Mouse (Mus musculus) hindbrain, embryonic 11.5 days (tissue): ENCODE measurements around the gene Endog. TPM values are rescaled to one million over a fixed set of nuclear protein-coding genes. Genes with fewer than 3 reads are reported as not detected.
A peak's percentile ranks its signal among the peaks of the same experiment; 100 is the strongest.
"Not testable (repeated sequence)": the region's sequence is repeated elsewhere in the genome, so short reads cannot be mapped to it uniquely, and the experiment has no call there.

ENCODE experiments used
- ATAC-seq: fragments of 200-750 bp; cut with Nextera tagmentation; 2 replicates; pipeline ENCODE4 v1.8.0; 2017; ENCODE audit warnings: mild to moderate bottlenecking, moderate TSS enrichment, moderate library complexity; ENCODE audit not compliant: low FRiP score
- DNase-seq: peaks from one replicate; pipeline ENCODE4 v3.0.0-alpha.2; 2015; ENCODE audit warnings: low spot score
- H3K27ac ChIP-seq: fragments of 300-500 bp; sonication (generic); 2 replicates; pipeline ENCODE4 v1.5.1; 2014; ENCODE audit warnings: mild to moderate bottlenecking, low read depth, low read length
- H3K27me3 ChIP-seq: fragments of 300-500 bp; sonication (generic); 2 replicates; pipeline ENCODE4 v1.6.1; 2014; ENCODE audit warnings: mild to moderate bottlenecking, low read length, moderate library complexity, mixed read lengths; ENCODE audit not compliant: control insufficient read depth, insufficient read depth
- H3K36me3 ChIP-seq: fragments of 300-500 bp; sonication (generic); 2 replicates; pipeline ENCODE4 v1.6.1; 2014; ENCODE audit warnings: mild to moderate bottlenecking, low read length, moderate library complexity, mixed read lengths; ENCODE audit not compliant: control insufficient read depth, insufficient read depth
- H3K4me1 ChIP-seq: fragments of 300-500 bp; sonication (generic); replicated peaks from 2 replicates; pipeline ENCODE4 v1.6.1; 2014; ENCODE audit warnings: low read length, mixed read lengths; ENCODE audit not compliant: control insufficient read depth, insufficient read depth
- H3K4me2 ChIP-seq: fragments of 300-500 bp; sonication (generic); replicated peaks from 2 replicates; pipeline ENCODE4 v1.6.1; 2014; ENCODE audit warnings: mild to moderate bottlenecking, low read depth, low read length
- H3K4me3 ChIP-seq: fragments of 300-500 bp; sonication (generic); 2 replicates; pipeline ENCODE4 v1.5.1; 2014; ENCODE audit warnings: low read depth, low read length
- H3K9ac ChIP-seq: fragments of 300-500 bp; sonication (generic); 2 replicates; pipeline ENCODE4 v1.6.1; 2014; ENCODE audit warnings: low read depth, low read length
- H3K9me3 ChIP-seq: fragments of 300-500 bp; sonication (generic); 2 replicates; pipeline ENCODE4 v1.6.1; 2016; ENCODE audit warnings: low read length; ENCODE audit not compliant: control insufficient read depth
- WGBS: fragments of 180-500 bp; shearing (Covaris S2); extraction: QIAGEN DNeasy Blood & Tissue Kit; methylation state at CpG from one replicate; pipeline ENCODE4 v1.1.7; 2014; 5-methylcytosine and 5-hydroxymethylcytosine counted together
- polyA plus RNA-seq: library from polyadenylated mRNA; unstranded; fragments of >200 nt; fragmentation: Nextera tagmentation; extraction: Ambion mirVana; gene quantifications from 2 replicates; pipeline ENCODE4 v1.2.1, GENCODE M21; 2014

The Endog gene
- polyA plus RNA-seq, 1 experiment from 2014 or later, result 15.3 TPM

GRCm38 (mm10) chr2:30133613-30134377 lies 37.5 kb upstream of the Endog start, which contains the start of gene Tbc1d13:
TSS of gene Tbc1d13 (plus strand) at chr2:30133746.
- Histone ChIP-seq H3K27ac (peak within 1 kb of the TSS; percentile 64), H3K9me3 (no peaks in the 10 kb centered on the region), H3K4me3 (peak within 1 kb of the TSS; percentile 83), H3K4me2 (peak within 1 kb of the TSS; percentile 89), H3K9ac (peak within 1 kb of the TSS; percentile 78), H3K36me3 (peaks cover 2% of the 10 kb centered on the region; the same call in 1 of the 2 replicates), H3K4me1 (peaks cover 6% of the 10 kb centered on the region; the same call in 1 of the 2 replicates), H3K27me3 (no peaks in the 10 kb centered on the region)
- under 1% methylated on average over 43 of the region's 46 CpGs for WGBS
- DNase-seq, result peak; percentile 97
- peak; percentile 91 for ATAC-seq

DNA sequence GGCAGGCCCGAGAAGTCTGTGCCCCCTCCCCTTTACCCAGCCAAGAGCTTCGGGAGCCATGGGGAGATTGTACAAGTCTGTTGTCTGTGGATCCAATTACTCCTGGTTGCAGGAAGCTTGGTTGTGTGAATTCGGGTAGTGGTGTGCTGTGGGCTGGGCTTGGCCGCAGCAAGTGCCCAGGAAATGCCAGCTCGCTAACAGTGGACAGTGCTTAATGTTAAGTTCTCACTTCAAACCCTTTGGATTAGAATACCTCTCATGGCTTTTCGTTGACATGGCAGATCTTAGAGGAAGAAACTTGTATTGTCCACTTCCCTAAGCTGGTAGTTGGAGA lies 36.9 kb upstream of the Endog start:
- Histone ChIP-seq H3K4me3 (peak overlapping the region; percentile 83), H3K27me3 (no peaks in the 10 kb centered on the region), H3K9ac (peak overlapping the region; percentile 78), H3K36me3 (peaks cover 2% of the 10 kb centered on the region; the same call in 1 of the 2 replicates), H3K27ac (peak overlapping the region; percentile 64), H3K4me1 (peaks cover 6% of the 10 kb centered on the region; the same call in 1 of the 2 replicates), H3K9me3 (no peaks in the 10 kb centered on the region), H3K4me2 (peak overlapping the region; percentile 89)
- 0 out of 2 replicates have a peak, but pooled peaks have one; percentile 7 for ATAC-seq
- 32% methylated on average over 6 of the region's 6 CpGs for WGBS
- DNase-seq, result no peak

DNA sequence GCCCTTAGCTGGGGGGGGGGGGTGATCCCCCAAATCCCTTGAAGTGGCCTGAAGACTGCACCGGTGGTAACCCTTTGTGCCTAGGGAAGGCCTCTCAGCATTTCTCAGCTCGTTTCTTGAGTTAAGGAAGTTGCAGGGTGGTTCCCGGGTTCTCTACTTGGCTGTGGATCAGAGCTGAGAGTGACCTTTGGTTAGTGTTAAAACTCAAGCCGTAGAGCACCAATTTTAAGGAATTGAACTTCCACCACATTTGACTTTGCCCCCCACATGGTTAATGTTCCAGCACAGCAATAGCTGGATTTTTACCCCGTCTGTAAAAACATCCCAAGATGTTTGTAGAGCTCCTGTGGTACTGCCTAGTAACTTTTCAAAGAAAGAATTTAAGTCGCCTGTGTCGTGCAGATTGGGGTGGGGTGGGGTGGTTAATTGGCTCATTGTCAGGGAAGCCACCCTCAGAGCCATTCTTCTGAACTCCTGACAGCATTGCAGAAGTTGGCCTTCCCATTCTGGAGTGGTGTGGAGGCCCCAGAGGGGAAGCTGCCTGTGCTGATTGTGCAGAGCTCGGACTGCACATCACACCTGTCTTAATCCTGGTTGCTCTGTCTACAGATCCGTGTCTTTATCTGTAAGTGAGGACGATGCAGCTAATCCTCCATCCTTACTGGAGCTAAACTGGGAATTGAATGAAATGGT lies 36.2 kb upstream of the Endog start:
- Histone ChIP-seq H3K27ac (no peak overlapping the region; the same call in 1 of the 2 replicates), H3K4me1 (peaks cover 6% of the 10 kb centered on the region; the same call in 1 of the 2 replicates), H3K4me3 (peak overlapping the region; percentile 83), H3K4me2 (peak overlapping the region; percentile 89), H3K36me3 (peaks cover 2% of the 10 kb centered on the region; the same call in 1 of the 2 replicates), H3K27me3 (no peaks in the 10 kb centered on the region), H3K9ac (peak overlapping the region; percentile 78), H3K9me3 (no peaks in the 10 kb centered on the region)
- ATAC-seq (no peak), DNase-seq (no peak)
- 60% methylated on average over 10 of the region's 10 CpGs for WGBS

DNA sequence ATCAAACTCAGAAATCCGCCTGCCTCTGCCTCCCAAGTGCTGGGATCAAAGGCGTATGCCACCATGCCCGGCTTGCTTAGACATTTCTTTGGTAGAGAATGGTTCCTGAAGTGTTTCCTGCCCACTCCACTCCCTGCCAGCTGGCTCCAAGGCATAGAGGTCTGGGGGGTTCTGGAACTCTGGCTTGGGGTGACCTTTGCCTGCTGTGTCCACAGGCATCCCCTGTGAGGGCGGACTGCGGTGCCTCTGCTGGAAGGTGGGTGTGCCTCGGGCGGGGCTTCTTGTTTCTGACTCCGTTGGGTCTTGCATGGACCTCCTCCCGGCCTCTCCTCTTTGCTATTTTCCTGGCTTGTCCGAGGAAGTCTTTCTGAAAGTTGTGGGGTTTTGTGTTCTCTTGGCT lies 34.8 kb upstream of the Endog start:
- peaks cover 5% of the 10 kb centered on the region; the same call in 1 of the 2 replicates for H3K36me3 ChIP-seq

GRCm38 (mm10) chr2:30140021-30140420 lies 31.3 kb upstream of the Endog start:
- not testable (repeated sequence) for H3K4me3 ChIP-seq, H3K9ac ChIP-seq, ATAC-seq, DNase-seq, H3K36me3 ChIP-seq, H3K9me3 ChIP-seq, H3K27me3 ChIP-seq, H3K27ac ChIP-seq, H3K4me1 ChIP-seq, H3K4me2 ChIP-seq
- WGBS, result 89% methylated on average over 4 of the region's 4 CpGs

More for the DNA sequence above, 34.8 kb upstream of the Endog start:
- DNase-seq, result no peak
- Histone ChIP-seq H3K9ac (no peak overlapping the region), H3K27ac (no peak overlapping the region), H3K9me3 (no peaks in the 10 kb centered on the region), H3K4me2 (no peak overlapping the region), H3K4me1 (peaks cover 6% of the 10 kb centered on the region; the same call in 1 of the 2 replicates), H3K4me3 (no peak overlapping the region), H3K27me3 (no peaks in the 10 kb centered on the region)
- 84% methylated on average over 10 of the region's 10 CpGs for WGBS
- ATAC-seq, result no peak

- Histone ChIP-seq H3K4me1 (no peaks in the 10 kb centered on the region), H3K9me3 (no peaks in the 10 kb centered on the region), H3K4me3 (no peak overlapping the region), H3K4me2 (no peak overlapping the region), H3K27ac (no peak overlapping the region), H3K9ac (no peak overlapping the region), H3K27me3 (no peaks in the 10 kb centered on the region), H3K36me3 (peaks cover 16% of the 10 kb centered on the region)
- no peak for DNase-seq
- no peak for ATAC-seq
- WGBS, result 94% methylated on average over 4 of the region's 4 CpGs
These were observed 26.9 kb upstream of the Endog start for GRCm38 (mm10) chr2:30144436-30144835.

- ATAC-seq, result no peak
- Histone ChIP-seq H3K4me2 (no peak overlapping the region), H3K36me3 (peaks cover 12% of the 10 kb centered on the region; the same call in 1 of the 2 replicates), H3K4me1 (no peaks in the 10 kb centered on the region), H3K27me3 (no peaks in the 10 kb centered on the region), H3K27ac (no peak overlapping the region), H3K9me3 (no peaks in the 10 kb centered on the region), H3K9ac (no peak overlapping the region), H3K4me3 (no peak overlapping the region)
- WGBS, result 94% methylated on average over 4 of the region's 4 CpGs
- DNase-seq, result no peak
These were observed 23.8 kb upstream of the Endog start for GRCm38 (mm10) chr2:30147466-30147865.

GRCm38 (mm10) chr2:30151840-30152239 lies 19.5 kb upstream of the Endog start:
- Histone ChIP-seq H3K4me3 (no peak overlapping the region), H3K9ac (no peak overlapping the region), H3K9me3 (no peaks in the 10 kb centered on the region), H3K27ac (no peak overlapping the region), H3K4me2 (no peak overlapping the region), H3K27me3 (no peaks in the 10 kb centered on the region), H3K36me3 (0 out of 2 replicates have a peak, but pooled peaks cover 9% of the 10 kb centered on the region), H3K4me1 (no peaks in the 10 kb centered on the region)
- ATAC-seq (no peak), DNase-seq (no peak)
- WGBS, result 90% methylated on average over 11 of the region's 11 CpGs
